Mouse (Mus musculus): Measurements from ENCODE around the gene Gp1ba. TPM values are rescaled to one million over a fixed set of nuclear protein-coding genes. Genes with fewer than 3 reads are reported as not detected.
A peak's percentile ranks its signal among the peaks of the same experiment; 100 is the strongest.

Gene Gp1ba
- not detected for total RNA-seq (2022)

- no peak for DNase-seq (ENCODE audit: low spot score in 2 of 2)
These were observed at the start of gene Gp1ba for GRCm38 (mm10) chr11:70638714-70639278. Gene Gp1ba (plus strand): TSS chr11:70639122.

- DNase-seq (ENCODE audit: low spot score in 2 of 2) = no peak
These were observed 47.2 kb upstream of the Gp1ba start for GRCm38 (mm10) chr11:70591733-70592132.

- no peak for DNase-seq (ENCODE audit: low spot score in 2 of 2)
These were observed 44.5 kb upstream of the Gp1ba start for GRCm38 (mm10) chr11:70594253-70594989.

GRCm38 (mm10) chr11:70595638-70596037 lies 43.3 kb upstream of the Gp1ba start:
- no peak for DNase-seq (ENCODE audit: low spot score in 2 of 2)

- DNase-seq (ENCODE audit: low spot score in 2 of 2) = no peak
These were observed 42.8 kb upstream of the Gp1ba start for GRCm38 (mm10) chr11:70596094-70596493.

GRCm38 (mm10) chr11:70597301-70597700 lies 41.6 kb upstream of the Gp1ba start:
- DNase-seq (ENCODE audit: low spot score in 2 of 2) = no peak

- no peak for DNase-seq (ENCODE audit: low spot score in 2 of 2)
These were observed 40.4 kb upstream of the Gp1ba start for GRCm38 (mm10) chr11:70598451-70598953.

GRCm38 (mm10) chr11:70605024-70605566 lies 33.8 kb upstream of the Gp1ba start:
- peak; percentile 53 to 64 for DNase-seq (ENCODE audit: low spot score in 2 of 2)

- no peak for DNase-seq (ENCODE audit: low spot score in 2 of 2)
These were observed 32.2 kb upstream of the Gp1ba start for GRCm38 (mm10) chr11:70606717-70607116.

- DNase-seq (ENCODE audit: low spot score in 2 of 2) = no peak
These were observed 31.3 kb upstream of the Gp1ba start for GRCm38 (mm10) chr11:70607611-70608010.

- DNase-seq (ENCODE audit: low spot score in 2 of 2) = no peak
These were observed 30.4 kb upstream of the Gp1ba start for GRCm38 (mm10) chr11:70608381-70609066.

- DNase-seq (ENCODE audit: low spot score in 2 of 2) = no peak
These were observed 28.2 kb upstream of the Gp1ba start for GRCm38 (mm10) chr11:70610752-70611151.

- DNase-seq (ENCODE audit: low spot score in 2 of 2) = no peak
These were observed 26.4 kb upstream of the Gp1ba start for GRCm38 (mm10) chr11:70612505-70612904.

GRCm38 (mm10) chr11:70615074-70615473 lies 23.8 kb upstream of the Gp1ba start:
- no peak for DNase-seq (ENCODE audit: low spot score in 2 of 2)

- no peak for DNase-seq (ENCODE audit: low spot score in 2 of 2)
These were observed 23.3 kb upstream of the Gp1ba start, which contains the start of gene 4930544D05Rik for GRCm38 (mm10) chr11:70615516-70616093. Gene 4930544D05Rik (plus strand): TSS chr11:70615848.

GRCm38 (mm10) chr11:70619101-70619500 lies 19.8 kb upstream of the Gp1ba start, which contains the start of gene Chrne:
Gene Chrne (minus strand): TSS chr11:70619216.
- no peak for DNase-seq (ENCODE audit: low spot score in 2 of 2)

- no peak for DNase-seq (ENCODE audit: low spot score in 2 of 2)
These were observed 16.7 kb upstream of the Gp1ba start for GRCm38 (mm10) chr11:70621972-70622814.

GRCm38 (mm10) chr11:70623053-70623742 lies 15.7 kb upstream of the Gp1ba start:
- DNase-seq (ENCODE audit: low spot score in 2 of 2) = no peak

GRCm38 (mm10) chr11:70625473-70625872 lies 13.4 kb upstream of the Gp1ba start:
- no peak for DNase-seq (ENCODE audit: low spot score in 2 of 2)

- DNase-seq (ENCODE audit: low spot score in 2 of 2) = no peak
These were observed 12.0 kb upstream of the Gp1ba start for GRCm38 (mm10) chr11:70626877-70627276.

Data from left cerebral cortex, adult 8-10 months (tissue).